Mouse (Mus musculus) frontal cortex, adult (tissue): Measurements from ENCODE around the gene Chrnb1.

ENCODE experiments used
- ATAC-seq: cut with Nextera tagmentation; 2 replicates; pipeline ENCODE4 v1.9.2; 2017; ENCODE audit warnings: mild to moderate bottlenecking, moderate library complexity, mixed read lengths; ENCODE audit not compliant: low TSS enrichment

The Chrnb1 gene

GRCm38 (mm10) chr11:69804652-69804940 lies 8.9 kb upstream of the Chrnb1 start:
- ATAC-seq = no peak

GRCm38 (mm10) chr11:69803786-69804651 lies 8.3 kb upstream of the Chrnb1 start:
- ATAC-seq = peak; percentile 75; the same call in 1 of the 2 replicates

GRCm38 (mm10) chr11:69803328-69803727 lies 7.6 kb upstream of the Chrnb1 start:
- ATAC-seq = no peak

- ATAC-seq = peak; percentile 31; the same call in 1 of the 2 replicates
Observed at GRCm38 (mm10) chr11:69802648-69803105, 6.9 kb upstream of the Chrnb1 start.

GRCm38 (mm10) chr11:69801379-69801977 lies 5.7 kb upstream of the Chrnb1 start, which contains the start of gene Fgf11:
TSS of gene Fgf11 (minus strand) at chr11:69801857.
- ATAC-seq = no peak

- ATAC-seq = no peak
Observed at GRCm38 (mm10) chr11:69800392-69801197, 4.9 kb upstream of the Chrnb1 start.

- ATAC-seq = no peak
Observed at GRCm38 (mm10) chr11:69800138-69800391, 4.3 kb upstream of the Chrnb1 start.

GRCm38 (mm10) chr11:69799394-69800137 lies 3.8 kb upstream of the Chrnb1 start:
- no peak for ATAC-seq

GRCm38 (mm10) chr11:69797924-69798323 lies 2.2 kb upstream of the Chrnb1 start:
- ATAC-seq = no peak

GRCm38 (mm10) chr11:69795983-69796435 lies 266 bp upstream of the Chrnb1 start:
- ATAC-seq = no peak

- ATAC-seq = no peak
Observed at GRCm38 (mm10) chr11:69793429-69793828, 2.3 kb downstream of the Chrnb1 start.

GRCm38 (mm10) chr11:69791420-69791819 lies 4.3 kb downstream of the Chrnb1 start:
- ATAC-seq = peak; percentile 56

GRCm38 (mm10) chr11:69789431-69789830 lies 6.3 kb downstream of the Chrnb1 start:
- no peak for ATAC-seq

GRCm38 (mm10) chr11:69787306-69787705 lies 8.4 kb downstream of the Chrnb1 start:
- no peak for ATAC-seq

GRCm38 (mm10) chr11:69784793-69785272 lies 10.9 kb downstream of the Chrnb1 start:
- no peak for ATAC-seq

- no peak for ATAC-seq
Observed at GRCm38 (mm10) chr11:69781828-69782227, 13.9 kb downstream of the Chrnb1 start.

GRCm38 (mm10) chr11:69778985-69779384 lies 16.8 kb downstream of the Chrnb1 start:
- ATAC-seq = no peak

GRCm38 (mm10) chr11:69778258-69778982 lies 17.3 kb downstream of the Chrnb1 start:
- ATAC-seq = no peak

- ATAC-seq = peak; percentile 22; the same call in 1 of the 2 replicates
Observed at GRCm38 (mm10) chr11:69777504-69778257, 18.1 kb downstream of the Chrnb1 start.

- no peak for ATAC-seq
Observed at GRCm38 (mm10) chr11:69776488-69776887, 19.3 kb downstream of the Chrnb1 start.
